Mouse (Mus musculus) embryonic facial prominence, embryonic 11.5 days (tissue): ENCODE results near the gene Aff3. TPM values are rescaled to one million over a fixed set of nuclear protein-coding genes. Genes with fewer than 3 reads are reported as not detected.

Source experiments
- ATAC-seq: fragments of 200-750 bp; cut with Nextera tagmentation; replicated peaks from 2 replicates; pipeline ENCODE4 v1.8.0; 2017; ENCODE audit warnings: low read depth; ENCODE audit not compliant: insufficient number of reproducible peaks, low FRiP score, low TSS enrichment
- DNase-seq: peaks from one replicate; pipeline ENCODE4 v3.0.0-alpha.2; 2015; ENCODE audit warnings: low spot score
- H3K27ac ChIP-seq: fragments of 300-500 bp; sonication (generic); replicated peaks from 2 replicates; pipeline ENCODE4 v1.5.1; 2014; ENCODE audit warnings: mild to moderate bottlenecking, low read depth, low read length, control low read depth
- H3K27me3 ChIP-seq: fragments of 300-500 bp; sonication (generic); 2 replicates; pipeline ENCODE4 v1.6.1; 2014; ENCODE audit warnings: mild to moderate bottlenecking, low read length, moderate library complexity, mixed read lengths; ENCODE audit not compliant: control insufficient read depth, insufficient read depth
- H3K36me3 ChIP-seq: fragments of 300-500 bp; sonication (generic); replicated peaks from 2 replicates; pipeline ENCODE4 v1.6.1; 2014; ENCODE audit warnings: low read depth, mild to moderate bottlenecking, low read length, moderate library complexity, mixed read lengths; ENCODE audit not compliant: control insufficient read depth, insufficient read depth
- H3K4me1 ChIP-seq: fragments of 300-500 bp; sonication (generic); 2 replicates; pipeline ENCODE4 v1.6.1; 2014; ENCODE audit warnings: low read length, mixed read lengths; ENCODE audit not compliant: control insufficient read depth, insufficient read depth
- H3K4me2 ChIP-seq: fragments of 300-500 bp; sonication (generic); 2 replicates; pipeline ENCODE4 v1.6.1; 2014; ENCODE audit warnings: low read depth, mild to moderate bottlenecking, control low read depth, low read length, moderate library complexity
- H3K4me3 ChIP-seq: fragments of 300-500 bp; sonication (generic); 2 replicates; pipeline ENCODE4 v1.5.1; 2014; ENCODE audit warnings: low read depth, low read length, control low read depth
- H3K9ac ChIP-seq: fragments of 300-500 bp; sonication (generic); replicated peaks from 2 replicates; pipeline ENCODE4 v1.6.1; 2014; ENCODE audit warnings: mild to moderate bottlenecking, control low read depth, low read length
- H3K9me3 ChIP-seq: fragments of 300-500 bp; sonication (generic); replicated peaks from 2 replicates; pipeline ENCODE4 v1.6.1; 2016; ENCODE audit warnings: mild to moderate bottlenecking, low read length, inconsistent platforms, mixed read lengths; ENCODE audit not compliant: control insufficient read depth
- WGBS: fragments of 180-500 bp; shearing (Covaris S2); extraction: QIAGEN DNeasy Blood & Tissue Kit; methylation state at CpG from one replicate; pipeline ENCODE4 v1.1.7; 2014; 5-methylcytosine and 5-hydroxymethylcytosine counted together
- polyA plus RNA-seq: library from polyadenylated mRNA; unstranded; fragments of >200 nt; fragmentation: Nextera tagmentation; extraction: Ambion mirVana; gene quantifications from 2 replicates; pipeline ENCODE4 v1.2.1, GENCODE M21; 2014

Aff3 gene
- polyA plus RNA-seq, 1 experiment from 2014 or later, result 17.5 TPM

DNA sequence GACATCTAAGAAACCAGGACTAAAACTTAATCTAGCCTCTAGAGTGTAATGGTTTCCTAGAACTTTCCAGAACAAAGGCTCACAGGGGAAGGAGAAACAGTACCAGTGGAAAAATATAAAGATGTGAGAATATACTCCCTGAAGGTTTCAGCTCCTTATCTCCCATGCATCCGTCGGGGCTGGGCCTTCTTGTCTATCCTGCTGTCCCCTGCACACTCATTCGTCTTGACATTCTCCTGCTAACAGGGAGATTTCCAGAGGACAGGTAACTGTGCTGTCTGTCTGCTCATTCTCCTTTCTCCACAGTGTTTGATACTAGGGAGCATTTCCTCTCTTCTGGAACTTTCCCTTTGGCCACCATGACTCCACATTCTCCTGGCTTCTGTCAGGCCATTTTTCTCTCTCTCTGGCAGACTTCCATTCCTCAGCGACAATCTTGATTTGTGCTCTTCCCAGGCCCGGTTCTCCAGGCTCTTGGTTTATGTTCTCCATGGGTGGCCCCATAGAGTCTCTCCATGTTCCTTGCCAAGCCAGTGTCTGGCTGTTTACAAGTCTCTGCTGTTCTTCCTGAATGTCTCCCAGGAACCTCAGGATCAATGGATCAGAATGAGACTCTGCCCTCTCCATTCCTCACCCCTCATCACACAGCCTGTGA, 1.5 kb upstream of the Aff3 start:
- Histone ChIP-seq H3K36me3 (no peaks in the 10 kb centered on the region), H3K4me1 (no peaks in the 10 kb centered on the region), H3K9me3 (no peaks in the 10 kb centered on the region), H3K4me3 (no peak overlapping the region), H3K27ac (no peak overlapping the region), H3K9ac (no peak overlapping the region), H3K4me2 (no peak overlapping the region), H3K27me3 (no peaks in the 10 kb centered on the region)
- ATAC-seq (no peak), DNase-seq (no peak)
- WGBS, result 82% methylated on average over 5 of the region's 5 CpGs

DNA sequence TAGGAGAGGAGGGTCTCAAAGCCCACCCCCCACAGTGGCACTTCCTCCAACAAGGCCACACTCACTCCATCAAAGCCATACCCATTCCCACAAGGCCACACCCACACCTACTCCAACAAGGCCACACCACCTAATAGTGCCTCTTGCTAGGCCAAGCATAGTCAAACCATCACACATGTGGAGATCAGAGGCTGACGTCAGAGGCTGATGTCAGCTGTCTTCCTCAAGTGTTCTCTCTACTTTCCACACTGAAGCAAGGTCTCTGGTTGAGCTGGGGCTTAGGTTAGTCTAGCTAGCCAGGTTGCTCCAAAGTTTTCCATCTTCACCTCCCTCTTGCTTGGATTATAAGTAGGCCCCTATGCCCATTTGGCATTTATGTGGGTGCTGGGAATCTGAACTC, 856 bp upstream of the Aff3 start:
- Histone ChIP-seq H3K4me2 (no peak overlapping the region), H3K4me3 (no peak overlapping the region), H3K4me1 (no peaks in the 10 kb centered on the region), H3K36me3 (no peaks in the 10 kb centered on the region), H3K27me3 (no peaks in the 10 kb centered on the region), H3K27ac (no peak overlapping the region), H3K9me3 (no peaks in the 10 kb centered on the region), H3K9ac (no peak overlapping the region)
- 82% methylated on average over 1 of the region's 1 CpGs for WGBS
- DNase-seq (no peak), ATAC-seq (no peak)

DNA sequence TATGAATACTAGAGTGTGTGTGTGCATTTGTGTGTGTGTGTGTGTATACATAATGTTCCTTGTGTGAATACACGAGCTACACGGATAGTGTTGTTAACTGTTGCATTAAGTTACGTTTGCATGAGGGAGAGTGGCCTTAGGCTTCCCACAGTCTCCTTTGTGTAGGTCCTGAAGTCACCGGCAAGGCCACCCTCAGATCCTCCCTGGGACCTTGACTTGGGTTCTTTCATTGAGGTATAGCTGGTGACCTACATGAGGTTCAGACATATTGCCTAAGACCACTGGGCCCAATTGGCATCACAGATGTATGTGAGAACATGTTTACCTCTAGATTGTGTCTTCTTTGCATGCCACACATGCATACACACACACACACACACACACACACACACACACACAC, 494 bp downstream of the Aff3 start:
- no peak overlapping the region for H3K9ac ChIP-seq
- no peaks in the 10 kb centered on the region for H3K4me1 ChIP-seq
- no peak for DNase-seq
- no peak overlapping the region for H3K4me3 ChIP-seq
- H3K9me3 ChIP-seq, result no peaks in the 10 kb centered on the region
- no peak overlapping the region for H3K27ac ChIP-seq
- no peaks in the 10 kb centered on the region for H3K36me3 ChIP-seq
- H3K4me2 ChIP-seq, result no peak overlapping the region
- ATAC-seq, result no peak
- no peaks in the 10 kb centered on the region for H3K27me3 ChIP-seq
- 92% methylated on average over 4 of the region's 4 CpGs for WGBS

DNA sequence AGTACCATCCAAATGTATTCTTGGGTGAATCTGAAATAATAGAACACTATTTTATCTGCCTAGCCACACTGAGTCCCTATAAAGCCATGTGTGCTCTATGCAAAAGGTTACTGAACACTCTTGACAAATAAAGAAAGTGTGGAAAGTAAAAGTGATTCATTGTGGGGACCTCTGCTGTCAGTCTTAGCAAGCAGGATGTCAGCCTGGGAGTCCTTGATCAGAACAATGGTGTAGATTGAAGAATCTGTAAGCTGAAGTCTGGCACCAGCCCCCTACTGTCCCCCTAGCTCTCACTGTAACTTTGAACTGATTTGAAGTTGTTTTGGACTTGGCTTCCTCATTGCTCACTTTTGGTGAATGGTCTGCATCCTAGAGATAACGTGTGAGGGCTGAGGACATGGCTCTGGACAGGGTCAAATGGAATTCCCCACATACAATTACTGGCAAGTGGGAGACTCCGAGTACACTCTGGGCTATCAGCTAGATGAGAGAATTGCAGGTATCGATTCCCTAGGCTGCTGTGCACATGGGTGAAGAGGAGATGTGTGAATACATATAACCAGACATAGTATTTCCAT, 2.0 kb downstream of the Aff3 start:
- Histone ChIP-seq H3K4me3 (no peak overlapping the region), H3K36me3 (no peaks in the 10 kb centered on the region), H3K27ac (no peak overlapping the region), H3K4me2 (no peak overlapping the region), H3K4me1 (no peaks in the 10 kb centered on the region), H3K9me3 (no peaks in the 10 kb centered on the region), H3K27me3 (no peaks in the 10 kb centered on the region), H3K9ac (no peak overlapping the region)
- ATAC-seq (no peak), DNase-seq (no peak)
- WGBS, result 82% methylated on average over 3 of the region's 3 CpGs

DNA sequence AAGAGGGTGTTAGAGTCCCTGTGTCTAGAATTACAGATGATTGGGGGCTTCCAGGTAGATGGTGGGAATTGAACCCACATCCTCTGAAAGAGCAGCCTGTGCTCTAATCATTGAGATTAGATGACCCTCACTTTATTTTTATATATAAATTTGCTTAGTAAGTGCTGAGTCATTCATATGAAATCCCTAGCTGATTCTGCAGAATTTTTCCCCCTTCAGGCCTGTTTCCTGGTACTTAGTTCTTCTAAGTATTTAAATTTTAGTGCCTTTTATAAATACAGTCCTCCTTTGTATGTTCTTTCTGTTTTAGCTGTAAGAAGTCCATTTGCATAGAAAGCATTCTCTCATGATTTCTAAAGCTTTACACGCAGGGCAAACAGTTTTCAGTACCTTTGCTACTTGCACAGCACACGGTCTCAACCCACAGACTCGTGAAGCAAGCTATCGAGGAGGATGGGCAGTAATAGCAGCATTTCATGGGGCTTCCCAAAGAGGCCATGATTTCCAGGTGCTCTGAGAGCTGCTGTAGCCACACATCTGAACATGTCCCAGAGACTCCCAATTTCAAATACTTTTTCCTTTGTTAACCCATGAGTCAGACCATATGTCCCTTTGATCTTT, 5.7 kb downstream of the Aff3 start:
- Histone ChIP-seq H3K4me2 (no peak overlapping the region), H3K4me1 (no peaks in the 10 kb centered on the region), H3K9me3 (no peaks in the 10 kb centered on the region), H3K9ac (no peak overlapping the region), H3K36me3 (no peaks in the 10 kb centered on the region), H3K27ac (no peak overlapping the region), H3K4me3 (no peak overlapping the region), H3K27me3 (no peaks in the 10 kb centered on the region)
- ATAC-seq (no peak), DNase-seq (peak; percentile 51)
- 56% methylated on average over 4 of the region's 4 CpGs for WGBS

DNA sequence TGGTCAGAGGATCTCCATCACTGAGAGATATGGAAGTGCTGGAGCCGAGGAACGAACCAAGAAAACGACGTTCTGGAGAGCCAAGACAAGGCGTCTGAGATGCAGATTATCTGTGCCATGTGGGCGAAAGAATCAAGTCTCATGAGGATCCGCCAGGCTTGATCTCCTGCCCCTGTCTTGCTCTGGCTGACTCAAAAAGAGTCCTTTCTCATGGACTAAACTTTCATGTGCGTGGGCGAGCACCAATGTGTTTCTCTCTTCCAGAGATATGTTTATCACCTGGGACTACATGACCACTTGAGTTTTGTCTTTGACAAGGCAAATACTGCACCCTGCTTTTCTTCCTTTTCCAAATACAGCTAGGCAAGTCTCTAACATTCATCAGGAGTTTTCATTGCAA, 6.4 kb downstream of the Aff3 start:
- Histone ChIP-seq H3K9me3 (no peaks in the 10 kb centered on the region), H3K4me2 (no peak overlapping the region), H3K27me3 (no peaks in the 10 kb centered on the region), H3K27ac (no peak overlapping the region), H3K9ac (no peak overlapping the region), H3K36me3 (no peaks in the 10 kb centered on the region), H3K4me1 (no peaks in the 10 kb centered on the region), H3K4me3 (no peak overlapping the region)
- 85% methylated on average over 9 of the region's 9 CpGs for WGBS
- DNase-seq (no peak), ATAC-seq (no peak)

DNA sequence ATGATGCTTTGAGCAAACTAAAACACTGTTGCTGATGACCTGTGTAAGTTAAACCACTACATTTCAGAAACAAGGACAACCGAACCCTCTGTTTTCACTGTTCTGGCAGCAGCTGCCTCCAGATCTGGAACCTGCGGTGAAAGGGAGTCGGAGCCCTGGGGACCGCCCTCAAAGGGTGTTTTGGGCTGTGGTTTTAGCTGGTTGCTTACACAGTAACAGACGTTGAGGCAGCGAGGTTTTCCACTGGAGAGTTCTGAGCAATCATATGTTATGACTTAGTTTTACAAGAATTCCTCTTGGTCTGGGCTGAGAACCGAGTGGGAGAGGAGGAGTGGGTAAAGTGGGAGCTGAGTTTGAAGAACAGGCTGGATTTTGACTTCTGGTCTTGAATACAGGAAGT, 7.1 kb downstream of the Aff3 start:
- no peak for DNase-seq
- 68% methylated on average over 7 of the region's 7 CpGs for WGBS
- Histone ChIP-seq H3K4me3 (no peak overlapping the region), H3K4me2 (no peak overlapping the region), H3K9me3 (no peaks in the 10 kb centered on the region), H3K27me3 (no peaks in the 10 kb centered on the region), H3K36me3 (no peaks in the 10 kb centered on the region), H3K9ac (no peak overlapping the region), H3K4me1 (no peaks in the 10 kb centered on the region), H3K27ac (no peak overlapping the region)
- ATAC-seq, result no peak

DNA sequence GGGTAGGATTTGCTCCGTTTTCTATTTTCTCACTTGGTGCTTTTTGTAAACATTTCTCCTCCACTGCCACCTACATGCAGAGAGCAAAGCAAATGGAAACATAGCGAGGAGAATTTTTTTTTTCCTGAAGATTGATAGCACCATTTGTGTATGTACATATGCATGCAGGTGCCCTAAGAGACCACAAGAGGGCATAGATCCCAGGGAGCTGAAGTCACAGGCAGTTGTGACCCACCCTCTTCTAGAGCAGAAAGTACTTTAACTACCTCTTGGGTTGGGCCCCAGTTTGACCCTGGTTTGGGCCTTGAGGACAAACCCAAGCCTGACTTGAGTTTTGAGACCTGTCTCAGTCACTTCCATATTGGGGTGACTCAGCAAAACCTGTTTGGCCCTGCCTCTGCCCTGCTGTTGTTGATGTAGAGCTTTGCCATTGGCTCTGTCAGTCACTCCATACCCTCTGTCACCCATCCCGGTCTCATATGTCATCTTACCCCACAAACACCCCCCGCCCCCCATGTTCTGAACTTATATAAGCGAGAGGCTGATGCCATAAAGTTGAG, 9.7 kb downstream of the Aff3 start:
- no peak overlapping the region for H3K9ac ChIP-seq
- no peaks in the 10 kb centered on the region for H3K27me3 ChIP-seq
- DNase-seq (no peak), ATAC-seq (no peak)
- no peaks in the 10 kb centered on the region for H3K9me3 ChIP-seq
- H3K27ac ChIP-seq, result no peak overlapping the region
- no peaks in the 10 kb centered on the region for H3K36me3 ChIP-seq
- H3K4me3 ChIP-seq, result no peak overlapping the region
- H3K4me1 ChIP-seq, result no peaks in the 10 kb centered on the region
- no peak overlapping the region for H3K4me2 ChIP-seq
- WGBS, result 96% methylated on average over 5 of the region's 5 CpGs
